Mouse (Mus musculus) liver (tissue): ENCODE measurements around the gene Rangap1.
"Not testable (repeated sequence)": the region's sequence is repeated elsewhere in the genome, so short reads cannot be mapped to it uniquely, and the experiment has no call there.

Experiments
- DNase-seq: peaks from one replicate; pipeline ENCODE4 v3.0.0-alpha.2; 2020; ENCODE audit warnings: mixed read lengths

Gene Rangap1

GRCm38 (mm10) chr15:81739924-81740323, 5.4 kb downstream of the Rangap1 start:
- no peak for DNase-seq

- DNase-seq: no peak
Observed at GRCm38 (mm10) chr15:81739296-81739695, 6.0 kb downstream of the Rangap1 start.

GRCm38 (mm10) chr15:81735075-81735474, 10.3 kb downstream of the Rangap1 start:
- no peak for DNase-seq

- peak; percentile 98 for DNase-seq
Observed at GRCm38 (mm10) chr15:81729792-81730635, 15.3 kb downstream of the Rangap1 start.

GRCm38 (mm10) chr15:81729241-81729791, 16.0 kb downstream of the Rangap1 start:
- DNase-seq: peak; percentile 70

GRCm38 (mm10) chr15:81725965-81726364, 19.4 kb downstream of the Rangap1 start:
- no peak for DNase-seq

- DNase-seq: no peak
Observed at GRCm38 (mm10) chr15:81723653-81724052, 21.7 kb downstream of the Rangap1 start.

- DNase-seq: no peak
Observed at GRCm38 (mm10) chr15:81722361-81722760, 23.0 kb downstream of the Rangap1 start.

- no peak for DNase-seq
Observed at GRCm38 (mm10) chr15:81719139-81719531, 26.2 kb downstream of the Rangap1 start.

GRCm38 (mm10) chr15:81718336-81719138, 26.8 kb downstream of the Rangap1 start:
- no peak for DNase-seq

GRCm38 (mm10) chr15:81713742-81714141, 31.6 kb downstream of the Rangap1 start:
- DNase-seq: no peak

GRCm38 (mm10) chr15:81710801-81711200, 34.5 kb downstream of the Rangap1 start:
- no peak for DNase-seq

- DNase-seq: no peak
Observed at GRCm38 (mm10) chr15:81709686-81710085, 35.6 kb downstream of the Rangap1 start.

GRCm38 (mm10) chr15:81708991-81709390, 36.3 kb downstream of the Rangap1 start:
- no peak for DNase-seq

- no peak for DNase-seq
Observed at GRCm38 (mm10) chr15:81703094-81703489, 42.2 kb downstream of the Rangap1 start.

GRCm38 (mm10) chr15:81702306-81703093, 42.8 kb downstream of the Rangap1 start:
- no peak for DNase-seq

- DNase-seq: not testable (repeated sequence)
Observed at GRCm38 (mm10) chr15:81701350-81701749, 44.0 kb downstream of the Rangap1 start.

GRCm38 (mm10) chr15:81700601-81701000, 44.7 kb downstream of the Rangap1 start:
- no peak for DNase-seq

- DNase-seq: no peak
Observed at GRCm38 (mm10) chr15:81700161-81700560, 45.2 kb downstream of the Rangap1 start.

GRCm38 (mm10) chr15:81698532-81698931, 46.8 kb downstream of the Rangap1 start:
- DNase-seq: no peak

- peak; percentile 40 for DNase-seq
Observed at GRCm38 (mm10) chr15:81697847-81698246, 47.5 kb downstream of the Rangap1 start.

GRCm38 (mm10) chr15:81697175-81697574, 48.2 kb downstream of the Rangap1 start, which contains the start of gene Chadl:
TSS of gene Chadl (minus strand) at chr15:81697287.
- DNase-seq: no peak

GRCm38 (mm10) chr15:81694891-81695290, 50.4 kb downstream of the Rangap1 start:
- DNase-seq: no peak
